Mouse (Mus musculus) testis, postnatal 10 days (tissue): ENCODE results near the gene Ran.

Experiments
- DNase-seq: peaks from one replicate; pipeline ENCODE4 v3.0.0; 2021; ENCODE audit warnings: low spot score

Ran gene

GRCm38 (mm10) chr5:129065301-129065700 lies 45.4 kb downstream of the Ran start:
- DNase-seq = no peak

- no peak for DNase-seq
These were observed 46.1 kb downstream of the Ran start for GRCm38 (mm10) chr5:129065946-129066345.

- no peak for DNase-seq
These were observed 46.8 kb downstream of the Ran start for GRCm38 (mm10) chr5:129066541-129067230.

- no peak for DNase-seq
These were observed 47.5 kb downstream of the Ran start for GRCm38 (mm10) chr5:129067231-129067834.

GRCm38 (mm10) chr5:129071761-129072280 lies 52.0 kb downstream of the Ran start:
- DNase-seq = no peak

GRCm38 (mm10) chr5:129073404-129073803 lies 53.5 kb downstream of the Ran start:
- DNase-seq = no peak
